Mouse (Mus musculus) liver, embryonic 14.5 days (tissue): ENCODE results near the gene Lmntd1.

Experiments used
- CTCF ChIP-seq: IDR thresholded peaks from 2 replicates; pipeline ENCODE4 v1.5.1; 2016; ENCODE audit warnings: antibody characterized with exemption, low read depth, control low read depth
- EP300 ChIP-seq: IDR thresholded peaks from 2 replicates; pipeline ENCODE4 v1.6.1; 2016; ENCODE audit warnings: antibody characterized with exemption, low read depth

- no peak for TF ChIP-seq EP300
- TF ChIP-seq CTCF = no peak
Measured at GRCm38 (mm10) chr6:145450628-145451403, 163.3 kb downstream of the Lmntd1 start.
